Mouse (Mus musculus) adrenal gland, postnatal 10 days (tissue): ENCODE data around the gene Akap6. TPM values are rescaled to one million over a fixed set of nuclear protein-coding genes. Genes with fewer than 3 reads are reported as not detected.

ENCODE experiments used
- DNase-seq: peaks from one replicate; pipeline ENCODE4 v3.0.0; 2021; ENCODE audit warnings: mixed read lengths
- total RNA-seq, 2 experiments: library from RNA; stranded (reverse); gene quantifications; 2 replicates each; pipeline ENCODE4 v1.2.3; 2021

The Akap6 gene
- total RNA-seq, 2 experiments from 2014 or later, result 4.2 to 11.6 TPM

- peak; percentile 28 for DNase-seq
Observed at GRCm38 (mm10) chr12:53146460-53147050, 447.4 kb downstream of the Akap6 start.

DNA sequence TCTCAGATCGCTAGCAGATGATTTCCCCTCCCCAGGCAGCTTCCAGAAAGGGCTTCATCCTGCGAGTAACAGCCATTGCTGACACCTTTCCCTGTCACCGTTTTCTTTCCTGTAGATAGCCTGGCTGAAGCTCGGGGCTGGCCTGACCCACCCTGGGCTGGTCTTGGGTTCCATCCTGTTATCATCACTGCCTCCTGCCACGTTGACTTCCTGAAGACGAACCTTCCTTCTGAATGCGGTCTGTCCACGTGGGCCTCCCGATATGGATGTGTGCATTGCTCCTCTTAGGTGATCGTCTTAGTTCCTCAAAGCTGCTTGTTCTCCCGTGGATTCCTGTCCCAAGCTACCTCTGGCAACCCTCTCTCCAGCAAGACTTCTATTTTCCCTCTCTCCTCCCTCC, 448.5 kb downstream of the Akap6 start:
- no peak for DNase-seq

DNA sequence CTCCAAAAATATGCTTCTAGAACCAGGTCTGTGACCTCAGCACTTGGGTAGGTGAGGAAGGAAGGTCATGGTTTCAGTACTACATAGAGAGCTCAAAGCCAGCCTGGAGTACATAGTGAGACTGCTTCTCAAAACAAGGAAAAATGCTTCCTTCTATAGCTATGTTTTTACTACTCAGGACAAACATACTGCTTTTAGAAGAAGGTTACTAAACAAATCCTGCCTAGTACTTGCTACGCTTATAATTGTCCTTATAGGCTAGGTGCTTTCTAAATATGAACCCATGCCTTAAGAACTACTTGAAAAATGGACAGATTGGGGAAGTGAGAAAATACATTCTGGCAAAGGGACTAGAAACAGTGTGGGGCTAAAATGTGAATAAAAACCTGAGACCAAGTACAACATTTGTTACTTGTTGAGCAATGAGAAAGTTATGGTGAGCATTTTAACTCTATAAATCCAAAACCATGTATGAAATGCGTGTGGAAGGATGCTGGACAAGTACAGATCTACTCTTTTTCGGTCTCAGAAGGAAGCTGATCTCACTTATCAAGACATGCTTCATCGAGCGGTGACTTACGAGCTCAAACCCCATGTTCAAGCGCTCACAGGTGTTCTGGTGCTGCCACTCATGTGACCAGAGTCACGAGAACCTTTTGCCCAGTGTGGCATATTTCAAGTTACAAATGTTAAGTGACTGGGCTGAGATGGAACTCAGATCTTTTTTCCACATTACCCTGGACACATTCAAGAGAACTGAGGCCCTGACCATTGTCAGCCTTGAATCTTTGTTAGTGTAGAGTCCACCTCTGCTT, 469.2 kb downstream of the Akap6 start:
- DNase-seq, result no peak

DNA sequence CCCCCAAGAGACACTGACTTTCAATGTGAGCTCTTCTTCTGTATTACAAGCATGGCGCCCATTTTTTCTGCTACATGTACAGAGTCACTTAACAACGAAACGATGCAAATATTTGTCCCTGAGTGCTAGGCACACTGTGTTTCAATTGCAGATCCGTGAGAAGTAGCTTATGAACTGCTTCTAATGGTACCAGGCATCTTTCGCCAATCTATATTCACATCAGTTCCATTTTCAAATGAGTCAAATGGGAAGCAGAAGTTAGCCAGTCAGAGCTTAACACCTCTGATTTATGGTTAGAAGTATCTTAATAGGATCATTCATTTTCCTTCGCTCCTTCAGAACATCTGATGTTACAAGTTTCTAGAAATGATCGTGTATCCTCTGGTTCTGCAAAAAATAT, 492.3 kb downstream of the Akap6 start:
- no peak for DNase-seq

DNA sequence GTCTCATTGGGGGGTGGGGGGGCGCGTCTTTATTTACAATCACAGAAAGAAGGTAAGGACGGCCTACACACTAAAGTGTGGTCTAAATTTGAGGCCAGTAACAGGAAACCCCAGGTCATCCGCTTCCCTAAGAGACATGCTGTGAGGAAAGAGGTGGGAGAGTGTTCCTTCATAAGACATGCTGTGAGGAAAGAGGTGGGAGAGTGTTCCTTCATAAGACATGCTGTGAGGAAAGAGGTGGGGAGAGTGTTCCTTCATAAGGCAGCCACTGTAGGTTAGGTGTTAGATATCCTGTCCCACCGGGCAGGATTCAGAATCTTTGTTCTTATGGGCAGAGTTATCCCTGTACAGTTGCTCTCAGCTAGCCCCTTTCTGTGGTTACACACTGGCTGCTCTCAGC, 494.5 kb downstream of the Akap6 start:
- DNase-seq, result no peak

Other genes starting within 250 kb of the Akap6 start
- 10 to 100 TPM; 74.0 to 80.4 TPM for gene Arhgap5, start 195.4 kb upstream of the Akap6 start, total RNA-seq